Mouse (Mus musculus): ENCODE data around the gene Astn1. TPM values are rescaled to one million over a fixed set of nuclear protein-coding genes. Genes with fewer than 3 reads are reported as not detected.

Astn1 gene
- total and polyA plus RNA-seq, 3 experiments: 0.64 to 1.0 (median 0.91) TPM

DNA sequence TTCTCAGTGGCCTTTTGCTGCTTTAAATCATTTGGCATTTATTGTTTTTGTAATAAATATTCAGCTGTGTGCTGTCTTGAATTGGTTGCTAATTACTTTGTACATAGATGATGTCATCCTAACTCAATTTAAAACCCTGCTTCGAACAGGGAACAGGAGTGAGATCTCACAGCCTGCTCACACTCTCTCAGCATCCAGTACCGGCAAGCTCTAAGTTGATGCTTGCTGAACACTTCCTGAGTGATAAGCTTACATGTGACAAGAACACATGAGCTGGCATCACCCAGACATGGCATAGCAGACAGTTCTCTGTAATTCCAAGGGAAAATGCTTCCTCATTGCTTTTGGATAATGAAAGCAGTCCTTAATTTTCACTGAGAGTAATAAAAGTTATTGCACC is 38.8 kb downstream of the Astn1 start:
- WGBS: 41% methylated on average over 2 of the region's 2 CpGs
- H3K36me3 ChIP-seq (ENCODE audit: control insufficient read depth, insufficient read depth, low read length): no peaks in the 10 kb centered on the region
- intact Hi-C loops (cut with DNase I): no loop called here

GRCm38 (mm10) chr1:158405899-158406769 is 44.1 kb downstream of the Astn1 start:
- no peaks in the 10 kb centered on the region for H3K4me1 ChIP-seq (ENCODE audit: control insufficient read depth, insufficient read depth, low read length)
- TF ChIP-seq EP300 (IDR thresholded peaks at IDR 0.05; ENCODE audit: insufficient read depth, low read depth, low read length): no peak
- no peak for TF ChIP-seq CTCF (IDR thresholded peaks at IDR 0.05)
- TF ChIP-seq POLR2A (IDR thresholded peaks at IDR 0.05; ENCODE audit: insufficient read depth, low read depth, low read length): no peak
- no peaks in the 10 kb centered on the region for H3K36me3 ChIP-seq (ENCODE audit: control insufficient read depth, insufficient read depth, low read length)
- H3K27ac ChIP-seq: no peak overlapping the region
- 56% methylated on average over 10 of the region's 10 CpGs for WGBS
- no peak for DNase-seq
- no peaks in the 10 kb centered on the region for H3K79me2 ChIP-seq (replicated peaks; ENCODE audit: control insufficient read depth, insufficient read depth, low read length)
- H3K4me3 ChIP-seq: no peak overlapping the region
- H3K27me3 ChIP-seq (ENCODE audit: control insufficient read depth, insufficient read depth, low read length): no peaks in the 10 kb centered on the region
- intact Hi-C loops (cut with DNase I): no loop called here
- H3K9ac ChIP-seq (ENCODE audit: low read depth, low read length): no peak overlapping the region

More for the DNA sequence above, 38.8 kb downstream of the Astn1 start:
- DNase-seq: no peak
- no peak overlapping the region for H3K9ac ChIP-seq (ENCODE audit: low read depth, low read length)
- TF ChIP-seq POLR2A (IDR thresholded peaks at IDR 0.05; ENCODE audit: insufficient read depth, low read depth, low read length) (no peak), CTCF (IDR thresholded peaks at IDR 0.05) (no peak), EP300 (IDR thresholded peaks at IDR 0.05; ENCODE audit: insufficient read depth, low read depth, low read length) (no peak)
- no peaks in the 10 kb centered on the region for H3K4me1 ChIP-seq (ENCODE audit: control insufficient read depth, insufficient read depth, low read length)
- H3K27ac ChIP-seq: no peak overlapping the region
- no peaks in the 10 kb centered on the region for H3K79me2 ChIP-seq (replicated peaks; ENCODE audit: control insufficient read depth, insufficient read depth, low read length)
- H3K4me3 ChIP-seq: no peak overlapping the region
- H3K27me3 ChIP-seq (ENCODE audit: control insufficient read depth, insufficient read depth, low read length): no peaks in the 10 kb centered on the region

GRCm38 (mm10) chr1:158408124-158408523 is 46.1 kb downstream of the Astn1 start:
- H3K4me3 ChIP-seq: no peak overlapping the region
- H3K36me3 ChIP-seq (ENCODE audit: control insufficient read depth, insufficient read depth, low read length): no peaks in the 10 kb centered on the region
- no peaks in the 10 kb centered on the region for H3K79me2 ChIP-seq (replicated peaks; ENCODE audit: control insufficient read depth, insufficient read depth, low read length)
- DNase-seq: no peak
- no peak for TF ChIP-seq POLR2A (IDR thresholded peaks at IDR 0.05; ENCODE audit: insufficient read depth, low read depth, low read length)
- TF ChIP-seq CTCF (IDR thresholded peaks at IDR 0.05): no peak
- no peak for TF ChIP-seq EP300 (IDR thresholded peaks at IDR 0.05; ENCODE audit: insufficient read depth, low read depth, low read length)
- intact Hi-C loops (cut with DNase I): no loop called here
- no peaks in the 10 kb centered on the region for H3K4me1 ChIP-seq (ENCODE audit: control insufficient read depth, insufficient read depth, low read length)
- no peak overlapping the region for H3K27ac ChIP-seq
- H3K9ac ChIP-seq (ENCODE audit: low read depth, low read length): no peak overlapping the region
- 72% methylated on average over 2 of the region's 2 CpGs for WGBS
- no peaks in the 10 kb centered on the region for H3K27me3 ChIP-seq (ENCODE audit: control insufficient read depth, insufficient read depth, low read length)

DNA sequence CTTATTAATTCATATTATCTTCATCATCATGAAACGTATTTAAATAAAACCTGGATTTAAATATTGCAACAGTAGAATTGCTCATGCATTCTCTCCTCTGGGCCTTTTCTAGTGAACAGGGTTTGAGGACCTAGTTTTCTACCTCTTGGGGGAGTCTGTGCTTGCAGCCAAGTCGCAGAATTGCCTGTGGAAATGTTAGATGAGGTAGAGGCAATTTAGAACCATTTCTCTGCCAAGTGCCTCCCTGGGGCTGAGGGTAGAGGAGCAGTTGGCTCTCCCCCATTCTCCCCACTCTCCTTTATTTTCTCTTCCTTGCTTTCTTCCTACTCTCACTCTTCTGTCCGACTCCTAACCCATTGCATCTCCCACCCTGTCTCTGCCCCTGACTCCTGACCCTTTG is 49.1 kb downstream of the Astn1 start:
- no peak for TF ChIP-seq CTCF (IDR thresholded peaks at IDR 0.05)
- TF ChIP-seq EP300 (IDR thresholded peaks at IDR 0.05; ENCODE audit: insufficient read depth, low read depth, low read length): no peak
- TF ChIP-seq POLR2A (IDR thresholded peaks at IDR 0.05; ENCODE audit: insufficient read depth, low read depth, low read length): no peak
- H3K27ac ChIP-seq: no peak overlapping the region
- no peaks in the 10 kb centered on the region for H3K79me2 ChIP-seq (replicated peaks; ENCODE audit: control insufficient read depth, insufficient read depth, low read length)
- DNase-seq: no peak
- no peaks in the 10 kb centered on the region for H3K27me3 ChIP-seq (ENCODE audit: control insufficient read depth, insufficient read depth, low read length)
- intact Hi-C loops (cut with DNase I): no loop called here
- no peaks in the 10 kb centered on the region for H3K36me3 ChIP-seq (ENCODE audit: control insufficient read depth, insufficient read depth, low read length)
- H3K4me3 ChIP-seq: no peak overlapping the region
- WGBS: 67% methylated on average over 3 of the region's 3 CpGs
- no peaks in the 10 kb centered on the region for H3K4me1 ChIP-seq (ENCODE audit: control insufficient read depth, insufficient read depth, low read length)
- H3K9ac ChIP-seq (ENCODE audit: low read depth, low read length): no peak overlapping the region

DNA sequence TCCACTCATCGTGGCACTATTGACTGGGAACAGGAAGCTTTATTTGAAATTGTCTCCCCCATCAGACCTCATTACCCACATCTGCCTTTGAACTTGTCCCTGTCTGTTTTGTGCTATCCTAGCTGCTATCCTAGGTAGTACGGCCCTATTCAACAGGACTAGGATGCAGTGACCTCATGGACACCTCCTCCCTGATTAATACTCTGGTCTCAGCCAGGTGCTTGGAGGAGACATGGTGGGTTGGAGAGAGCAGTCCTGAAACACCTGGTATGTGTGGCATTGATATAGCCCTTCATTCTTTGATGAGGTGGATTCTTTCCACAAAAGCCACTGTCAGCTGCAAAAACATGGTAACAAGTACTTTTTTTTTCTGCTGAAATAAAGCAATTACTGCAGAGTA is 52.1 kb downstream of the Astn1 start:
- Histone ChIP-seq H3K27ac (no peak overlapping the region), H3K4me1 (ENCODE audit: control insufficient read depth, insufficient read depth, low read length) (no peaks in the 10 kb centered on the region), H3K9ac (ENCODE audit: low read depth, low read length) (no peak overlapping the region), H3K27me3 (ENCODE audit: control insufficient read depth, insufficient read depth, low read length) (no peaks in the 10 kb centered on the region), H3K36me3 (ENCODE audit: control insufficient read depth, insufficient read depth, low read length) (no peaks in the 10 kb centered on the region), H3K4me3 (no peak overlapping the region), H3K79me2 (replicated peaks; ENCODE audit: control insufficient read depth, insufficient read depth, low read length) (no peaks in the 10 kb centered on the region)
- intact Hi-C loops (cut with DNase I): no loop called here
- TF ChIP-seq CTCF (IDR thresholded peaks at IDR 0.05) (no peak), POLR2A (IDR thresholded peaks at IDR 0.05; ENCODE audit: insufficient read depth, low read depth, low read length) (no peak), EP300 (IDR thresholded peaks at IDR 0.05; ENCODE audit: insufficient read depth, low read depth, low read length) (no peak)
- WGBS: 81% methylated on average over 2 of the region's 2 CpGs
- no peak for DNase-seq

- Histone ChIP-seq H3K27ac (no peak overlapping the region), H3K79me2 (replicated peaks; ENCODE audit: control insufficient read depth, insufficient read depth, low read length) (no peaks in the 10 kb centered on the region), H3K9ac (ENCODE audit: low read depth, low read length) (no peak overlapping the region), H3K27me3 (ENCODE audit: control insufficient read depth, insufficient read depth, low read length) (no peaks in the 10 kb centered on the region), H3K4me3 (no peak overlapping the region), H3K36me3 (ENCODE audit: control insufficient read depth, insufficient read depth, low read length) (no peaks in the 10 kb centered on the region), H3K4me1 (ENCODE audit: control insufficient read depth, insufficient read depth, low read length) (no peaks in the 10 kb centered on the region)
- DNase-seq: no peak
- intact Hi-C loops (cut with DNase I): no loop called here
- TF ChIP-seq CTCF (IDR thresholded peaks at IDR 0.05): no peak
- no peak for TF ChIP-seq POLR2A (IDR thresholded peaks at IDR 0.05; ENCODE audit: insufficient read depth, low read depth, low read length)
- no peak for TF ChIP-seq EP300 (IDR thresholded peaks at IDR 0.05; ENCODE audit: insufficient read depth, low read depth, low read length)
- WGBS: 84% methylated on average over 8 of the region's 8 CpGs
Measured at GRCm38 (mm10) chr1:158421451-158421850, 59.4 kb downstream of the Astn1 start.

All from heart, adult 2 months (tissue).